Mouse (Mus musculus): ENCODE measurements around the gene Nphp1. TPM values are rescaled to one million over a fixed set of nuclear protein-coding genes. Genes with fewer than 3 reads are reported as not detected.

The Nphp1 gene
- total and polyA plus RNA-seq, 2 experiments from 2014 or later = 8.9 to 21.3 TPM

- ATAC-seq (ENCODE audit: insufficient read depth, low read depth) = no peak
- no peaks in the 10 kb centered on the region; the same call in 1 of the 2 replicates for H3K36me3 ChIP-seq (replicated peaks; ENCODE audit: control insufficient read depth, insufficient read depth, low read length)
- H3K27ac ChIP-seq (ENCODE audit: low read depth) = no peak overlapping the region
- H3K9ac ChIP-seq (replicated peaks; ENCODE audit: low read depth, low read length) = no peak overlapping the region
- H3K4me2 ChIP-seq (ENCODE audit: low read depth, low read length) = no peak overlapping the region
- H3K27me3 ChIP-seq (ENCODE audit: control insufficient read depth, insufficient read depth, low read length) = no peaks in the 10 kb centered on the region
- DNase-seq (ENCODE audit: low spot score) = peak; percentile 1
- H3K9me3 ChIP-seq (replicated peaks; ENCODE audit: control insufficient read depth, low read length) = no peaks in the 10 kb centered on the region
- no peak overlapping the region for H3K4me3 ChIP-seq (ENCODE audit: low read depth, low read length)
- 22% methylated on average over 1 of the region's 1 CpGs for WGBS
- no peak for TF ChIP-seq CTCF (IDR thresholded peaks at IDR 0.05; ENCODE audit: low read depth)
- TF ChIP-seq EP300 (IDR thresholded peaks at IDR 0.05; ENCODE audit: low read depth) = no peak
- H3K4me1 ChIP-seq (ENCODE audit: control insufficient read depth, insufficient read depth) = 0 out of 2 replicates have a peak, but pooled peaks cover 3% of the 10 kb centered on the region
Observed at GRCm38 (mm10) chr2:127749376-127749775, 39.3 kb downstream of the Nphp1 start.

GRCm38 (mm10) chr2:127748316-127748715 lies 40.4 kb downstream of the Nphp1 start:
- DNase-seq (ENCODE audit: low spot score) (peak; percentile 0), ATAC-seq (ENCODE audit: insufficient read depth, low read depth) (no peak)
- Histone ChIP-seq H3K4me1 (ENCODE audit: control insufficient read depth, insufficient read depth) (0 out of 2 replicates have a peak, but pooled peaks cover 3% of the 10 kb centered on the region), H3K36me3 (replicated peaks; ENCODE audit: control insufficient read depth, insufficient read depth, low read length) (no peaks in the 10 kb centered on the region; the same call in 1 of the 2 replicates), H3K4me2 (ENCODE audit: low read depth, low read length) (no peak overlapping the region), H3K9me3 (replicated peaks; ENCODE audit: control insufficient read depth, low read length) (no peaks in the 10 kb centered on the region), H3K27me3 (ENCODE audit: control insufficient read depth, insufficient read depth, low read length) (no peaks in the 10 kb centered on the region), H3K27ac (ENCODE audit: low read depth) (no peak overlapping the region), H3K4me3 (ENCODE audit: low read depth, low read length) (no peak overlapping the region), H3K9ac (replicated peaks; ENCODE audit: low read depth, low read length) (no peak overlapping the region)
- 69% methylated on average over 7 of the region's 7 CpGs for WGBS
- no peak for TF ChIP-seq EP300 (IDR thresholded peaks at IDR 0.05; ENCODE audit: low read depth)
- TF ChIP-seq CTCF (IDR thresholded peaks at IDR 0.05; ENCODE audit: low read depth) = no peak

GRCm38 (mm10) chr2:127742637-127743036 lies 46.1 kb downstream of the Nphp1 start:
- TF ChIP-seq EP300 (IDR thresholded peaks at IDR 0.05; ENCODE audit: low read depth) (no peak), CTCF (IDR thresholded peaks at IDR 0.05; ENCODE audit: low read depth) (no peak)
- no peaks in the 10 kb centered on the region for H3K4me1 ChIP-seq (ENCODE audit: control insufficient read depth, insufficient read depth)
- H3K9ac ChIP-seq (replicated peaks; ENCODE audit: low read depth, low read length) = no peak overlapping the region
- H3K27ac ChIP-seq (ENCODE audit: low read depth) = no peak overlapping the region
- no peak overlapping the region for H3K4me3 ChIP-seq (ENCODE audit: low read depth, low read length)
- WGBS = 78% methylated on average over 3 of the region's 3 CpGs
- no peaks in the 10 kb centered on the region; the same call in 1 of the 2 replicates for H3K36me3 ChIP-seq (replicated peaks; ENCODE audit: control insufficient read depth, insufficient read depth, low read length)
- DNase-seq (ENCODE audit: low spot score) (no peak), ATAC-seq (ENCODE audit: insufficient read depth, low read depth) (no peak)
- no peaks in the 10 kb centered on the region for H3K27me3 ChIP-seq (ENCODE audit: control insufficient read depth, insufficient read depth, low read length)
- no peak overlapping the region for H3K4me2 ChIP-seq (ENCODE audit: low read depth, low read length)
- no peaks in the 10 kb centered on the region for H3K9me3 ChIP-seq (replicated peaks; ENCODE audit: control insufficient read depth, low read length)

- Histone ChIP-seq H3K4me3 (ENCODE audit: low read depth, low read length) (no peak overlapping the region), H3K27ac (ENCODE audit: low read depth) (no peak overlapping the region), H3K27me3 (ENCODE audit: control insufficient read depth, insufficient read depth, low read length) (no peaks in the 10 kb centered on the region), H3K9ac (replicated peaks; ENCODE audit: low read depth, low read length) (no peak overlapping the region), H3K36me3 (replicated peaks; ENCODE audit: control insufficient read depth, insufficient read depth, low read length) (no peaks in the 10 kb centered on the region; the same call in 1 of the 2 replicates), H3K9me3 (replicated peaks; ENCODE audit: control insufficient read depth, low read length) (no peaks in the 10 kb centered on the region), H3K4me2 (ENCODE audit: low read depth, low read length) (no peak overlapping the region), H3K4me1 (ENCODE audit: control insufficient read depth, insufficient read depth) (peaks cover 5% of the 10 kb centered on the region; the same call in 1 of the 2 replicates)
- DNase-seq (ENCODE audit: low spot score) (no peak), ATAC-seq (ENCODE audit: insufficient read depth, low read depth) (no peak)
- TF ChIP-seq CTCF (IDR thresholded peaks at IDR 0.05; ENCODE audit: low read depth) (no peak), EP300 (IDR thresholded peaks at IDR 0.05; ENCODE audit: low read depth) (no peak)
- WGBS = 81% methylated on average over 9 of the region's 9 CpGs
Observed at GRCm38 (mm10) chr2:127740756-127741519, 47.8 kb downstream of the Nphp1 start.

- no peak overlapping the region for H3K4me2 ChIP-seq (ENCODE audit: low read depth, low read length)
- WGBS = 71% methylated on average over 3 of the region's 3 CpGs
- no peak overlapping the region for H3K9ac ChIP-seq (replicated peaks; ENCODE audit: low read depth, low read length)
- no peaks in the 10 kb centered on the region for H3K27me3 ChIP-seq (ENCODE audit: control insufficient read depth, insufficient read depth, low read length)
- no peak overlapping the region for H3K4me3 ChIP-seq (ENCODE audit: low read depth, low read length)
- DNase-seq (ENCODE audit: low spot score) (peak; percentile 63), ATAC-seq (ENCODE audit: insufficient read depth, low read depth) (no peak)
- TF ChIP-seq CTCF (IDR thresholded peaks at IDR 0.05; ENCODE audit: low read depth) (no peak), EP300 (IDR thresholded peaks at IDR 0.05; ENCODE audit: low read depth) (no peak)
- no peak overlapping the region for H3K27ac ChIP-seq (ENCODE audit: low read depth)
- no peaks in the 10 kb centered on the region for H3K9me3 ChIP-seq (replicated peaks; ENCODE audit: control insufficient read depth, low read length)
- no peaks in the 10 kb centered on the region for H3K36me3 ChIP-seq (replicated peaks; ENCODE audit: control insufficient read depth, insufficient read depth, low read length)
- H3K4me1 ChIP-seq (ENCODE audit: control insufficient read depth, insufficient read depth) = peaks cover 8% of the 10 kb centered on the region; the same call in 1 of the 2 replicates
Observed at GRCm38 (mm10) chr2:127737885-127738284, 50.8 kb downstream of the Nphp1 start.

All from heart, postnatal 0 days (tissue).